Mouse (Mus musculus): ENCODE data around the gene Cpox.
"Not testable (repeated sequence)": the region's sequence is repeated elsewhere in the genome, so short reads cannot be mapped to it uniquely, and the experiment has no call there.

DNA sequence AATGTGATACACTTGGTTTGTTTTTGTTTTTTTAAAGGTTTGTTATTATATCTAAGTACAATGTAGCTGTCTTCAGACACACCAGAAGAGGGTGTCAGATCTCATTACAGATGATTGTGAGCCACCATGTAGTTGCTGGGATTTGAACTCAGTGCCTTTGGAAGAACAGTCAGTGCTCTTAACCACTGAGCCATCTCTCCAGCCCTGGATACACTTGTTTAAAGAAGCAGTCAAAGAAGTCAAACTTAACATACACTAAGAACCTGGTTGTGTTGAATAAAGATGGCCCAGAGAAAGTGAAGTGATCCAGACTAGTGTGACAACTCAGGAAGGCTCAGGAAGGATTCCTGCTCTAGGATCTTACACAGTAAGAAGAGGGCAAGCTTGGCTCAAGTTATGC lies 5.0 kb upstream of the Cpox start:
- not testable (repeated sequence) for TF ChIP-seq POLR2A (IDR thresholded peaks at IDR 0.05; ENCODE audit: insufficient read depth, low read depth, low read length); CTCF (IDR thresholded peaks at IDR 0.05)
